In genomic region chr4:137396641-137397525, GRCm38 (mm10) we compare ENCODE assay signal across 11 mouse cellular contexts. TPM values are rescaled to one million over a fixed set of nuclear protein-coding genes. Genes with fewer than 3 reads are reported as not detected.
DNase-seq lines count a peak whose midpoint lies in the region; ATAC-seq lines count a peak whose summit lies in the region.
"Had no signal": no experiment of that assay in that cellular context is flagged by ENCODE, and none has a peak within 500 bp of the region (broad histone marks: within the 10 kb centered on the region; RNA-seq: fewer than 3 reads in every experiment).

No protein-coding gene starts in this region.

- H3K4me3 ChIP-seq in kidney, embryonic 15.5 days (replicated peaks): no peak overlapping the region
- no peak overlapping the region for H3K4me3 ChIP-seq in kidney, embryonic 16.5 days (ENCODE audit: low read length)
- H3K4me3 ChIP-seq in limb, embryonic 10.5 days: no peak overlapping the region

- DNase-seq in adrenal gland, adult (ENCODE audit: inconsistent age in 2 of 2, low spot score in 1 of 2): peak; percentile 84 to 90
- DNase-seq in cerebellum, postnatal 25 days: peak; percentile 77 to 80
- DNase-seq in ovary, postnatal 10 days (ENCODE audit: low spot score): peak; percentile 11
- no peak for DNase-seq in left cerebral cortex, postnatal 14 days (ENCODE audit: low spot score in 2 of 2)
- no peak for DNase-seq in right cerebral cortex, postnatal 25 days
- no peak for DNase-seq in limb, embryonic 10.5 days (ENCODE audit: low spot score)

- H3K4me1 ChIP-seq in kidney, embryonic 15.5 days: peaks cover 12% of the 10 kb centered on the region
- H3K4me1 ChIP-seq in kidney, embryonic 16.5 days (ENCODE audit: insufficient read depth, low read length): peaks cover 8% of the 10 kb centered on the region; the same call in 1 of the 2 replicates
- no peaks in the 10 kb centered on the region for H3K4me1 ChIP-seq in limb, embryonic 10.5 days

- 64% methylated on average over 15 of the region's 15 CpGs for WGBS in kidney, embryonic 15.5 days
- 66% methylated on average over 15 of the region's 15 CpGs for WGBS in kidney, embryonic 16.5 days
- 78% methylated on average over 15 of the region's 15 CpGs for WGBS in limb, embryonic 10.5 days

- H3K27me3 ChIP-seq in kidney, embryonic 15.5 days: no peaks in the 10 kb centered on the region
- no peaks in the 10 kb centered on the region for H3K27me3 ChIP-seq in kidney, embryonic 16.5 days (ENCODE audit: insufficient read depth, low read length)
- H3K27me3 ChIP-seq in limb, embryonic 10.5 days (ENCODE audit: low read depth, poor library complexity, severe bottlenecking): no peaks in the 10 kb centered on the region

- no peaks in the 10 kb centered on the region for H3K9me3 ChIP-seq in kidney, embryonic 15.5 days (replicated peaks)
- H3K9me3 ChIP-seq in kidney, embryonic 16.5 days (ENCODE audit: low read length): no peaks in the 10 kb centered on the region
- no peaks in the 10 kb centered on the region for H3K9me3 ChIP-seq in limb, embryonic 10.5 days (replicated peaks)

- H3K9ac ChIP-seq in kidney, embryonic 15.5 days: no peak overlapping the region
- H3K9ac ChIP-seq in kidney, embryonic 16.5 days (replicated peaks; ENCODE audit: low read length): no peak overlapping the region

- H3K27ac ChIP-seq in kidney, embryonic 15.5 days: peak overlapping the region; percentile 48; the same call in 1 of the 2 replicates
- no peak overlapping the region for H3K27ac ChIP-seq in kidney, embryonic 16.5 days (ENCODE audit: low read length)
- H3K27ac ChIP-seq in limb, embryonic 10.5 days: no peak overlapping the region
- H3K27ac ChIP-seq: macrophage had no signal

- no peak for ATAC-seq in kidney, embryonic 15.5 days (replicated peaks; ENCODE audit: low FRiP score)
- no peak for ATAC-seq in kidney, embryonic 16.5 days (ENCODE audit: low FRiP score, low TSS enrichment)

- intact Hi-C loops in left cerebral cortex, postnatal 14 days (cut with DNase I): no loop called here

- no peaks in the 10 kb centered on the region for H3K36me3 ChIP-seq in kidney, embryonic 15.5 days
- no peaks in the 10 kb centered on the region for H3K36me3 ChIP-seq in kidney, embryonic 16.5 days (ENCODE audit: insufficient read depth, low read length)
- H3K36me3 ChIP-seq in limb, embryonic 10.5 days: no peaks in the 10 kb centered on the region

- no peak overlapping the region for H3K4me2 ChIP-seq in kidney, embryonic 15.5 days
- H3K4me2 ChIP-seq in kidney, embryonic 16.5 days (replicated peaks; ENCODE audit: low read depth, low read length): no peak overlapping the region

RNA-seq across cellular contexts. Expression of gene Cela3a, which starts 12.7 kb away (rescaled TPM):
- not detected in 2 replicates for polyA plus RNA-seq in kidney, embryonic 15.5 days (2015; fragmentation: Nextera tagmentation; extraction: Ambion mirVana)
- not detected in 2 replicates for polyA plus RNA-seq in kidney, embryonic 16.5 days (2015; fragmentation: Nextera tagmentation; extraction: Ambion mirVana)
- not detected for total RNA-seq in left cerebral cortex, postnatal 14 days (2021)
- not detected in 2 replicates for polyA plus RNA-seq in limb, embryonic 10.5 days (2016; fragmentation: Nextera tagmentation; extraction: Ambion mirVana)
- total RNA-seq: CH12.LX had no signal
- polyA plus RNA-seq: brain, embryonic 14.5 days; macrophage had no signal

RNA-seq across cellular contexts. Expression of gene Cela3b, which starts 33.5 kb away (rescaled TPM):
- polyA plus RNA-seq in kidney, embryonic 15.5 days (2015; fragmentation: Nextera tagmentation; extraction: Ambion mirVana): not detected in 2 replicates
- not detected in 2 replicates for polyA plus RNA-seq in kidney, embryonic 16.5 days (2015; fragmentation: Nextera tagmentation; extraction: Ambion mirVana)
- not detected for total RNA-seq in left cerebral cortex, postnatal 14 days (2021)
- not detected in 2 replicates for polyA plus RNA-seq in limb, embryonic 10.5 days (2016; fragmentation: Nextera tagmentation; extraction: Ambion mirVana)
- total RNA-seq: CH12.LX had no signal
- polyA plus RNA-seq: brain, embryonic 14.5 days; macrophage had no signal

RNA-seq across cellular contexts. Expression of gene Cdc42, which starts 39.4 kb away (rescaled TPM):
- 678 and 694 TPM in 2 replicates for polyA plus RNA-seq in kidney, embryonic 15.5 days (2015; fragmentation: Nextera tagmentation; extraction: Ambion mirVana)
- polyA plus RNA-seq in kidney, embryonic 16.5 days (2015; fragmentation: Nextera tagmentation; extraction: Ambion mirVana): 739 and 758 TPM in 2 replicates
- 100 to 1,000 TPM; 412 to 432 TPM for total RNA-seq in left cerebral cortex, postnatal 14 days (2021)
- polyA plus RNA-seq in limb, embryonic 10.5 days (2016; fragmentation: Nextera tagmentation; extraction: Ambion mirVana): 531 and 571 TPM in 2 replicates

RNA-seq across cellular contexts. Expression of gene 1700013G24Rik, which starts 56.2 kb away (rescaled TPM):
- not detected in 2 replicates for polyA plus RNA-seq in kidney, embryonic 15.5 days (2015; fragmentation: Nextera tagmentation; extraction: Ambion mirVana)
- not detected in 2 replicates for polyA plus RNA-seq in kidney, embryonic 16.5 days (2015; fragmentation: Nextera tagmentation; extraction: Ambion mirVana)
- total RNA-seq in left cerebral cortex, postnatal 14 days (2021): not detected
- polyA plus RNA-seq in limb, embryonic 10.5 days (2016; fragmentation: Nextera tagmentation; extraction: Ambion mirVana): not detected in 2 replicates
- total RNA-seq: CH12.LX had no signal
- polyA plus RNA-seq: brain, embryonic 14.5 days; macrophage had no signal

Comparison
In these comparisons a context has a peak if more than half of its experiments do, and no peak if none do; other contexts are left out.
1. DNase-seq: peak in adrenal gland, adult (2 of 2), cerebellum, postnatal 25 days (2 of 2) and ovary, postnatal 10 days (single experiment); none in left cerebral cortex, postnatal 14 days (0 of 2), right cerebral cortex, postnatal 25 days (single experiment) and limb, embryonic 10.5 days (single experiment).